Mouse (Mus musculus): ENCODE measurements around the gene Opcml.

GRCm38 (mm10) chr9:27800992-27801391 lies 10.4 kb downstream of the Opcml start:
- no peak for TF ChIP-seq POLR2A (IDR thresholded peaks at IDR 0.05; ENCODE audit: extremely low read depth, insufficient read depth, low read length)
- no peak for TF ChIP-seq CTCF (IDR thresholded peaks at IDR 0.05; ENCODE audit: low read depth, low read length)

Data from liver, adult 2 months (tissue).